Mouse (Mus musculus): ENCODE data around the gene 2310061I04Rik.

DNA sequence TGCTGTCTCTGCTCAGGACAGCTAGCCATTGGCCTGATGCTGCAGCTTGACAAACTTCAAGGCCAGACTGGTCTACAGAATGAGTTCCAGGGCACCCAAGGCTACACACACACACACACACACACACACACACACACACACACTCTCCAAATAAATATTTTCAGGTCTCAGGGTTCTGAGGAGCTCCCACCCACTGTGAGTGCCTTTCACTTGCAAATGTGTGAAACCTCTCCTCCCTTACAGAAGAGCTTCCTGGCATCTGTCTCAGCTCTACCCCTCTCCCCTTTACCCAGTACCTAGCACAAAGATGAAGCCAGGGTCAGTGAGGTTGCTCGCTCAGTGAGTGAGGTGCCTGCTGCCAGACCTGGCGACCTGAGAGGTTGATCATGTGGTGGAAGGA is 41.9 kb upstream of the 2310061I04Rik start:
- TF ChIP-seq CTCF (IDR thresholded peaks at IDR 0.05; ENCODE audit: low read depth, low read length) = no peak
- no peak for TF ChIP-seq POLR2A (IDR thresholded peaks at IDR 0.05; ENCODE audit: borderline replicate concordance, low read depth, low read length)

Data from bone marrow macrophage, adult 2 months (primary cell).